Mouse (Mus musculus) natural killer cell, adult 2 months (primary cell): ENCODE results near the gene Duxbl2.
"Not testable (repeated sequence)": the region's sequence is repeated elsewhere in the genome, so short reads cannot be mapped to it uniquely, and the experiment has no call there.

Experiments used
- DNase-seq, 2 experiments: peaks; one replicate each; pipeline ENCODE4 v3.0.0; 2022; ENCODE audit warnings: low spot score in 2 of 2

The Duxbl2 gene

DNA sequence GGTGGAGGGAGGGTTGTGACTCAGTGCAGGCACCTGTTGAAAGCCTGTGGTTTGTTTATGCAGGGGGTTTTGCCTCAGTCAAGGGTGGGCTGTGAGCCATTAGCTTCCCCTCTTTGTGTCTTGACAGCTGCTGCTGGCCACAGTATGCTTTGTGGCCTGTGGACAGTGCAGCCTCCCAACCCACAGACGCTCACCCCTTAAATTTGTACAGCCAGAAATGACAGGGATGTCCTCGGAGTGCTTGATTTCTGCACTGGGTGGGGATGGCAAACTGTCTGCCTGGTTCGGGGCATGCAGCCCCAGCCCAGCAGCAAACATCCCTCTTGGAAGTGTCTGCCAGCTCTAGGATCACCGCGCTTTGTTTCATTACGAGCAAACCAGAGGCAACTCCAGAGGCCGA, at the start of gene Duxbl2:
Duxbl2 (plus strand) TSS at position 200 of the 400 bp plus-strand sequence.
- DNase-seq = not testable (repeated sequence)

DNA sequence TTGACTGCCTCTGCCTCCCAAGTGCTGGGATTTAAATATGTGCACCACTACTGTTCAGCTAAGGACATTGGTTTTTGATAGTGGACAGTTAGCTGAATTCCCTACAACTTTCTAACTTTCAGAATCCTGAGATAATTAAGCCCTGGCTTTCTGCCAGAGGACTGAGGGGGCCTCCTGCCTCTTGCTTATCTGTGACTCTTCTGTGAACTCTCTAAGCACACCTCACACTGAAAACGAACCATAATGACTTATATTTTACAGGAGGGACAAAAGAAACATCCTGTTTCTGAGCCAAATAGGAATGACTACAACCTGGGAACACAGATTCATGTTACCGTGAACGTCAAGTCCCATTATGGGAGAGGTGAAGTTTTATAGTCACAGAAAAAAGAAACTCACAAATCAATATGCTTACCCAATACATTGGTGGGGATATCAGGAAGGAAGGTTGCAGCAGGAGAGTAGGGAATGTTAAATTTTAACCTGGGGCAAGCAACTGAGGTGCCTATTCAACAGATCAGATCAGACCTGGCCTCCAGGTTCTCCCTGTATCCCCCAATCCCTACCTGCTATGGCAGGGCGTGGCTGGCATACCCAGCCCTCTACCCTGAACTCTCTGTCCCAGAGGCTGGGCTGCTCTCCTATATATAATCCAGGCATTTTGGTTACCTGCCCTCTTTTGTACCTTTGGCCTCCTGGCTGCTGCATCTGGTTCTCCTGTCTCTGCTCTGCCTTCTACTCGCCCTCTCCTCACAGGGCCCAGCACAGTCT, 41.3 kb upstream of the Duxbl2 start:
- DNase-seq = not testable (repeated sequence)

DNA sequence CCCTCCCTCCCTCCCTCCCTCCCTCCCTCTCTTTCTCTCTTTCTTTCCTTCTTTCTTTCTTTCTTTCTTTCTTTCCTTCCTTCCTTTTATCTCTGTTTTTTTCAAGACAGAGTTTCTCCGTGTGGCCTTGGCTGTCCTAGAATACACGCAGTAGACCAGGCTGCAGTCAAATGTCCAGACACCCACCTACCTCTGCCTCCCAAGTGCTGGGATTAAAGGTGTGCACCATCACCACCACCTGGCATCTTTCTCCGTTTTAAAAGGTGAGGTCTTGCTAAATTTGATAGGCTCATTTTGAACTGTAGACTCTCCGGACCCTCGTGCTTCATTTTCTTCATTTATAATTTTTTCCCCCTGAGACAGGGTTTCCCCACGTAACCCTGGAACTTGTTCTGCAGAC, 36.9 kb upstream of the Duxbl2 start, which contains the start of gene Cphx2:
Cphx2 (plus strand) TSS at position 301 of the 400 bp plus-strand sequence.
- not testable (repeated sequence) for DNase-seq

DNA sequence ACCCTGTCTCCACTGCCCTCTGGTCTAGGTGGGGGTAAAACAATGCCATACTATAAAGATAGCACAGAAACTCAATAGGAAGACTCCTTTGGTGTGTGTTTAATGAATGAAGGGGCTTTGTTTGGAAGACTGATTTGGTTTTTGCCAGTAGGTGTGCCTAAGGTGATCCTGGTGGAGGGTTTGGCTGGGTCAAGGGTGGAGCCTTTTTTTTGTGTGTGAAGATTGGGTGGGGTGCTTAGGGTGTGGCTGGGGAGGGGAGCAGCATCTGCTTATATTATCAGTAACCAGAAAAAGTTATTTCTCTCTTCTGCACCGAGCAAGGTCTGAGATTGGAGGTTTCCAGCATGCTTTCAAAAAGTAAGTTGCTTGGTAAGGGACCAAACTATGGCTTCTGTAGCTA, 36.2 kb upstream of the Duxbl2 start, which contains the start of gene Cphx3:
Cphx3 (plus strand) TSS at position 301 of the 400 bp plus-strand sequence.
- DNase-seq = not testable (repeated sequence)

DNA sequence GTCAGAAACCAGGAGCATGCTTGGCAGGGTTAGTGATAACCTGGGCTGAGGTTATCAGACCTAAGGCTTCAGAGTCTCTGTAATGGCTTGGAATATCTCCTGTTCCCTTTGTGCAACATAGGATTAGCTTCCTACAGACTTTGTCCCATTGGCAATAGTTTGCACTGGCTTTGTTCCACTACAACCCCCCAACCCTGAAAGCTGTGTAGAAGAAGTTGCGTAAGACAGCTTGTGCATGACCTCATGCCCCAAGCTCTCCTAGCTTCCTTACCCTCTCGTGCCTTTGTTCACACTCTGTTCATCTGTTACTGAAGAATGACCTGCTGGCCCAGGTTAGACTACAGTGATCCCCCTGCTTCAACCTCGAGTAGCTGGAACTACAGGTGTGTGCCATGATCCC, 20.5 kb upstream of the Duxbl2 start:
- not testable (repeated sequence) for DNase-seq

DNA sequence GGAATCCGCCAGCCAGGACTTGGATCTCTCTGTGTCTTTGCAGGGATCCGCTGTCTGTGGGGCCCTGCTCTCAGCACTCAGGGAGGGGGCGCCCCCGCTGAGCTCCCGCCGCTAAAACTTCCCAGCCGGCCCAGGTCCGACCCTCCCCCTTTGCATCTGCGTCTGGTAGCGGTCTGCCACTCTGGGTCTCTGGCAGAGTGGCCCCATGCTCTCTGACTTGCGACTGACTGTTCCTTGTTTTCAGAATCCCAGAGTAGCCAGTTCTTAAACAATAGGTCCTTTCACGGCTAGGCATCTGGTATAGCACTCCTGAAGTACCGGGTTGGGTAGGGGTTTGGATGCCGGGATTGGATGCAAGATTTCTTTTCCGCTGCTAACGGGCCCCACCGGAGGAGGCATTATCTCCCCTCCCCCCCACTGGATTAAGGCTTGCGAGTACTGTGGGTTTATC, 426 bp downstream of the Duxbl2 start:
- not testable (repeated sequence) for DNase-seq

DNA sequence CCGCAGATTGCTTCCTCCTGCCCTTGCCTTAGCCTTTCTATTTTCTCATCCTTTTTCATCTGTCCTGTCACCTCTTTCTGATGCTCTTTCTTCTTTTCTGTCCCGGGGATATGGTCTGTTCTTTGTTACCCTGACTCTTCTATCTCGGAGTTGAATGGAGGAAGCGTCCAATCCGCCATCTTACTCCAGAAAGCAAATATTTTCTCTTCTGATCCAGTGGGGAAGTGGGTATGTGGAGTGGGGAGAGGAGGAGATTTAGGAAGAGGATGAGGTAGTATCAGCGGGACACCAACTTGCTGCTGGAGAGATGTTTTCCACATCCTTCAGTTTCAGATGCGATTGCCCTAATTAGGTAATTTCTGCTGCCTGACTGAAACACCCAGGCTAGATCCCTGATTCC, 946 bp downstream of the Duxbl2 start:
- not testable (repeated sequence) for DNase-seq

DNA sequence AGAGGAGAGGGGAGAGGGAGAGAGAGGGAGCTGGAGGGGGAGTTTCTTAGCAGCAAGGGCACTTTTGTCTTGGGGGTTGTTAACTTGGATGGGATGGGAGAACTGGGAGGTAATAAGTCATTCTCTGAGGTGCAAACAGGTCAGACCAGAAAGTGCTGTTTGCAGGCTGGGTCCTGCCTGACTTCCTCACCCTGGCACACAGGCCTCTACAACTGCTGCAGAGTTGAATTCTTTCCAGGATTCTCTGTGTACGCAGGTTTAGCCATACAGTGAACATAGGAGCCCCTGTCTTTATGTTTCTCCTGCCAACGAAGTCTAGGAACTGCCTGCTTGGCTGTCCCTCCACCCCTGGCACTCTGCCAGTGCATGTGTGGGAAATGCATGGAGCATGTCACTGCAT, 28.9 kb downstream of the Duxbl2 start:
- not testable (repeated sequence) for DNase-seq

DNA sequence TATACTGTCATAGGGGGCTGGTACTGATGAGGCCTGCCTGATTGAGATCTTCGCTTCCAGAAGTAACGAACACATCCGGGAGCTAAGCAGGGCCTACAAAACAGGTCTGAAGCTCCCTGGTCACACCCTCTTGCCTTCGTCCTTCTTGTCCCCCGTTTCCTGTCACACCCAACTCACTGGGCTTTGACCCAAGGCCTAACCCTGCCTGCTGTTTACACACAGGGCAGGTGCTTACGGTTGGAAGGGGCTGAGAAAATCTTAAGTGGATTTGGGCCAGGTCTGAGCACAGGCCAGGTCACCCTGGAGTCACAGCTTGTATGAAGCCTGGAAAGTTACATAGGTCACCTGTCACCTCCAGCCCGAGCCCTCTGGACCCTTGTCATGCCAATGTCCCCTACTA, 37.9 kb downstream of the Duxbl2 start:
- DNase-seq = not testable (repeated sequence)

DNA sequence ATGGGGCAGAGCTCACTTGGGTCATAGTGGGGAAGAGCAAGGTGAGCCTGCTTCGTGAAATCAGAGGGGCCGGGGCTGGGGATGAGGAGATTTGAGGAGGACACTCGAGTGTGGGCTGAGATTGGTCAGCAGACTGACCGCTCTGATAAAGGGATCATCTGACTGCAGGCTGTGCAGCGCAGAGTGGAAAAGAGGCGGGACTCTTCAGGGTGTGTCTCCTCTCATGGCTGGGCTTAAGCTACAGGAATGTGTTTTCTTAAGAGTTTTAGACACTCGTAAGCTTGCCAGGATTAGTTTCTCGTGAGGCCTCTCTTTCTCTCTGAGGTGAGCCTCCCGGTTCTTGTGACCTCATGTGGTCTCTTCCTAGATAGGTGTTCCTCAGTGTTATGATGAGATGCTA, 43.0 kb downstream of the Duxbl2 start:
- not testable (repeated sequence) for DNase-seq

DNA sequence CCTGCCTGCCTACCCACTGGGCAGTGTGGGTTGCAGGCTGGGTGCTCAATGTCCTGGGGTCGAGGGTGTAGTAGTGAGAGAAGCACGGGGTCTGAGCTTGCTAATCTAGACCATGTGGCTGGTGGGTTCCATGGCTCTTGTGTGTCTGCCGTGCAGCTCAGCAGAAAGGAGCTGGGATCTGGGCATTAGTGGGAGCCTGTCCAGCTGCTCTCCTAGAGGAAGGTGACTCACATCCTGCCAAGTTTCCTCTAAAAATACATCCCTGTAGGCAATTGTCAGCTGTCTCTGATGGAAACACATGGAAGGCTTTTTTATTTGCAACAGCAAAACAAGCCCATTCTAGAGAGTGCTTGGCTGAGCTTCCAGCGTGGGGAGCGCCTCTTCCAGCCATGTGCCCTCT, 44.3 kb downstream of the Duxbl2 start:
- DNase-seq = not testable (repeated sequence)

DNA sequence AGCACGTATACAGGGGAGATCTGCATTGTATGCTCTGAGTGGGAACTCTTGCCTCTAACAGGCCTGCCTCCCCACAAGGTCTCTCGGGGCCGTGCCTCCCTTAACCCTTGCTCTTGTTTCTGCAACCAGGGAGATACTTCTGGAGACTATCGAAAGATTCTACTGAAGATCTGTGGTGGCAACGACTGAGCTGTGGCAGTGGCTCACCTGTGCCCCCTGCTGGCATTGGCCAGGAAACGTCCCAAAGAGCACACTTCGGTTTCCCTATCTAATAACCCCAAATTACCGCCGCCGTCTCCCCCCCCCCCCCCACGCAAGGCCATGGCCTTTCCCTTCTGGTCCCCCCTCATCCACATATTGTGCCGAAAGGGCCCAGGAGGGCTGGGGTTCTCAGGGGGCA, 47.1 kb downstream of the Duxbl2 start:
- not testable (repeated sequence) for DNase-seq

DNA sequence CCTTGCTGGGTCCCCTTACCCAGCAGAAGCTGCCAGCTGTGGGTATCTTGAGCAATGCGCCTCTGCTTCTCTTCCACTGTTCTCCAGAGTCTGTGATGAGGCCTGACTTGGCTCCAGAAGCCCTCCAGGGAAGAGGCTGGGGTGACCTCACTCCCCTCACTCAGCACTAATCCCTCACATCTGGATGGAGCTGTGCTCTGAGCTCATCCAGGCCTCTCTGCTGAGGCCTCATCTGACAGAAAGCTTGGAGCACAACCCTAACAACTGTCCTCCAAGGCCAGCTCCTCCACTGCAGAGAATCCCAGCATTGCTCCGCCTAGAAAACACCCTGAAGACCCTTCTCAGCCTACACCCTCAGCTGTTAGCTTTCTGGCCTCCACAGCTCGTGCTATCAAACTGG, 55.8 kb downstream of the Duxbl2 start:
- DNase-seq = not testable (repeated sequence)

DNA sequence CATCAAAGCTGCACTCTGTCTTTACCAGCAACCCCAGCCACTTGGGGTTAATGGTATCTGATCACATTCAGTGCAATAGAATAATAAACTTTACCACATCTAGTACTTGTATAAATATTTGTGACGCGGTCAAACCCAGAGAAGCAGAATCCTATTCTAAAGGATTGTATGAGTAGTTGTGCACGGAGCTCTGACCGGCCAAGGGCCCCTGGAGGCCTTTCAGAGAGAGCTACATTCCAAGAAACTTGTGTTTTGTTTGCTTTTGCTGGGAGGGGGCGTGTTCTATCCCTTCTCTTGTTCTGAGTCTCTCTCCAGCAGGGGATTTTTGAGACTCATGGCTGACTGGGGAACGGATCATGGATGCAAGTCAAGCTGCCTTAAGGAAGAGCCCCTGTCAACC, 56.9 kb downstream of the Duxbl2 start:
- DNase-seq = not testable (repeated sequence)
